Mouse (Mus musculus) cerebellum, adult 9-11 months (tissue): ENCODE results near the gene Ncor1.
"Not testable (repeated sequence)": the region's sequence is repeated elsewhere in the genome, so short reads cannot be mapped to it uniquely, and the experiment has no call there.

Experiments
- DNase-seq: peaks from one replicate; pipeline ENCODE4 v3.0.0; 2022

Gene Ncor1

GRCm38 (mm10) chr11:62458276-62458724, at the start of gene Ncor1, which contains the start of gene Pigl:
TSS of gene Ncor1 (minus strand) at chr11:62458541.
TSS of gene Pigl (plus strand) at chr11:62458460.
- DNase-seq = peak; percentile 88

DNA sequence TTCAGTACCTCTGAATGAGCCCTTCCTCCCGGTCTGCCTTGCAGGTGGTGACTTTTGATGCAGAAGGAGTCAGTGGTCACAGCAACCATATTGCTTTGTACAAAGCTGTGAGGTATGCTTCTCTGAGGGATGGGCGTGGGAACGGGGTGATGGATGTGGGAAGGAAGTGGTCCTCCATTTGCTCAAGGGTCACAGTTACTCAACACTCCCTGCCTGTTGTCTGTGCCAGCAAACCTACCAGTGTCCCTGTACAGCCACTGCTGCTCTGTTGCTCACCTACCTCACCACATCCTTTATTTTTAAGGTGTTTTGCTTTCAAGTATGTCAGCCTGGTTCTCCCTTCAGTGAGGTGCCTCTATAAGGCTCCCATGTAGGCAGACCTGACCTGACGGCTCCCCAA, 49.3 kb upstream of the Ncor1 start:
- DNase-seq = no peak

- no peak for DNase-seq
These were observed 42.2 kb upstream of the Ncor1 start for GRCm38 (mm10) chr11:62500529-62500928.

DNA sequence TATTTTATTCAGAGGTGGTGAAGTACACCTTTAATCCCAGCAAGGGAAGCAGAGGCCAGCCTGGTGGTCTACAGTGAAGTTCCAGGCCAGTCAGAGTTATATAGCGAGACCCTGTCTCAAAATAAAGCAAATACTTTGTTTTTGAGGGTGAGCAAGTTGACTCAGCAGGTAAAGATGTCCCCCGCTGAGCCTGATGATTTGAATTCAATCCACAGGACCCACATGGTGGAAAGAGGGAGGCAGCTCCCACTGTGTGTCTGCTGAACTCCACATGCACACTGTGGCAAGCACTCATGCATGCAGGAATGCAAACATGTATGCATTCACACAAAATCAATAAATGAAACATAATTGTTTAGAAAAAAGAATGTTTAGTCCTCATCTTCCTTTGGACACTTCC, 40.5 kb upstream of the Ncor1 start:
- no peak for DNase-seq

- DNase-seq = no peak
These were observed 38.8 kb upstream of the Ncor1 start for GRCm38 (mm10) chr11:62497181-62497580.

DNA sequence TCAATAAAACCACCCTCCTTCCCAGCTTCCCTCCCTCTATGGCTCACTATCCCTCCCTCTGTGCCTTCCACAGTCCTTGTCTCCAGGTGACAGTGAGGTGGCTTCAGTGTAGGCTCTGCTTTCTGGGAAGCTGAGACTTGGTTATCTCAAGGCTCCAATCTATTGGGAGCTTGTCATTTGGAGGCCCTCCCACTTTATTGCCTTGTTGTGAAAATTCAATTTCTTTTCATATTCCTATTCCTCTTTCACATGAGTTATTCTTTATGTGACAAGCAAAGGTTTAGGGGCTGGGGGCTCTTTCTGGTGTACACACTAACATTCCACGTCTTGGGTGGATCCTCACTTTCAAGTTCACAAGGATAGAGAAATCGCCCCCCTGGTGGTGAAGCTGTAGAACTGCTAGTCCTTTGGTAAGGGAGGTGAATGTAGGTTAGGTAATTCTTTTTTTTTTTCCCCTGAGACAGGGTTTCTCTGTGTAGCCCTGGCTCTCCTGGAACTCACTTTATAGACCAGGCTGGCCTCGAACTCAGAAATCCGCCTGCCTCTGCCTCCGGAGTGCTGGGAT, 37.9 kb upstream of the Ncor1 start:
- no peak for DNase-seq

DNA sequence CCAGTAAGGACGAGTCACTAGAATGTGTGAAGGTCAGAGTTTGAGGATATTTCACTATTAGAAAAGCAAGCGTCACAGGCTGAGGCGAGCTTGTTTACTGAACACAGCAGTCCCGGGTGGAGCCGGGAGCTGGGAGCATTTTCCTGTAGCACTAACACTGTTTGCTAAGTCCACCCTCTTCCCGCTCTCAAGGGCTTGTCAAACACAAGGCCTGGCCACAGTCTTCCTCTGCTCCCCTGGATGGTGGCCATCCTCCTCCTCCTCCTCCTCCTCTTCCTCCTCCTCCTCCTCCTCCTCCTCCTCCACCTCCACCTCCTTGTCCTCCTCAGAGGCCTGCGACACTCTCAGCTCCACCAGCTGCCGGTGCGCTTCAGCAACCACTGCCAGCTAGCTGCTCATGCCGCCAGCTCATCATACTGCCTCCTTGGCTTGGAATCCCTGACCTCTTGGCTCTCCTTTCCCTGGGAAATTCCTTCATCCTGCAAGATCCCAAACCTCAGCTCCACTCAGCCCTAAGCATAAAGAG, 37.0 kb upstream of the Ncor1 start:
- DNase-seq = no peak

DNA sequence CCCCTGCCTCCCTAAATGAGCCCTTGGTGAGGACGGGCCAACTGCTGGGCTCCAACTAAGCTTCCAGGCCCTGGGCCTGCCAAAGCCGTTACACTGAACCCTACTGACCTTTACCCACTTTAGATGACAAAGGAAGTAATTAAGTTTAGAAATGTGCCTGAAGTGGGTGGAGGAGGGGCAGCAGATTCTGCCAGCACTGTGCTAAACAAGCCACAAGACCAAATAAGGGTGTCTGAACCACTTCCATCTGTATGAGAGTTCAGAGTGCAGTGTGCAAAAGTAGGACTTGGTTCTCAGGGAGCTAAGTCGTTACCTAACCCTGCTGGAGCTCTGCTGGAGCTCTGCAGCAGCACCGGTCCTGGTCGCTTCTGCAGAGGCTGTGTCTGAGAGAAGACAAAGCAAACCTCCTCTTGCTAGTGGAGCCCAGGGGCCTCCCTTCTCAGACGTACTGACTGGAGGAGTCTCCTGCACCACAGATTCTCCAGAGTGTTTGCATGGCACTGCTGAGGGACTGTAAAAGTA, 36.5 kb upstream of the Ncor1 start:
- no peak for DNase-seq

DNA sequence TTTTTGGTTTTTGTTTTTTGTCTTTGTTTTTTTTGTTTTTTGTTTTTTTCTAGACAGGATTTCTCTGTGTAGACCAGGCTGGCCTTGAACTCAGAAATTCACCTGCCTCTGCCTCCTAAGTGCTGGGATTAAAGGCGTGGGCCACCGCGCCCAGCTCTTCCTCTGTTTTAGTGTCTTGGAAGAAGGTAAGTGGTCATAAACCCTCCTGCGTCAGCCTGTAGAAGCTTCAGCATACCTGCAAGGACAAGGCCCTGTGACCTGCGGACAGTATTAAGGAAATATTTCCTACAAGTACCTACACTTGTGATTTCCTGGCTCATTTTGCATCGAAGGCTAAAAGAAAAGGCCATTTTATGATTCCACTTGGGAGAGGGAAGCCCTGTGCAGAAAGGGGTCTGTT, 35.4 kb upstream of the Ncor1 start:
- DNase-seq = no peak

DNA sequence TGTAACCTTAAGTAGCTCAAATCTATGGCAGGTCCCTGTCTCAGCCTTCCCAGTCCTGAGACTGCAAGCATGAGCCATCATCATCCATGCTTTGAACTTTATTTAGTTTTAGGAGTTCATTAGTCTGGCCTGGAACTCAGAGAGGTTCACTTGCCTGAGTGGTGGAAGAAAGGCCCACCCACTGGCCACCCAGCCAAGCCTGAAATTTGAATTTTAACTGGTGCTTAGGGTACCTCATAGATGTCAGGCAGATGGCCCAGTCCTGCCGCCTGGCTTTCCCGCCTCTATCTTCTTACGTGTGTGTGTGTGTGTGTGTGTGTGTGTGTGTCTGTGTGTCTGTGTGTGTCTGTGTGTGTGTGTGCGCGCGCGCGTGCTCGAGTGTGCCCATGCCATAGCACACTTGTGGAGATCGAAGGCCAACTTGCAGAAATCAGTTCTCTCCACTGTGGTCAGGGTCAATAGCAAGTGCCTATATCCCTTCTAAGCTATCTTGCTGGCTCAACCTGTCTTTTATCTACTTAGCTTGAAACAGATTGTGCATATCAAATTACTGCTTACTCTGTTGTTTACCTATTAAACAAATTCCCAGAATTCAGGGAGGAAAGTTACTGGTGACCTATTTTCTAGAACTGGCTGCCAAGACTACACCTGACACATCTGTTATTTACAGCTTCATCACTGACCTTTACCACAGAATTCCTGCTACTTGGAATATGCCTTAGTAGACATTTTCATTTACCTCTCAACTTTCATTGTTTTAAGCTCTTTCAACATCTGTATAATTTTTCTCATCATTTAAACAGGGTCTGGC, 29.4 kb upstream of the Ncor1 start:
- DNase-seq = no peak

- DNase-seq = no peak
These were observed 28.6 kb upstream of the Ncor1 start for GRCm38 (mm10) chr11:62486949-62487348.

DNA sequence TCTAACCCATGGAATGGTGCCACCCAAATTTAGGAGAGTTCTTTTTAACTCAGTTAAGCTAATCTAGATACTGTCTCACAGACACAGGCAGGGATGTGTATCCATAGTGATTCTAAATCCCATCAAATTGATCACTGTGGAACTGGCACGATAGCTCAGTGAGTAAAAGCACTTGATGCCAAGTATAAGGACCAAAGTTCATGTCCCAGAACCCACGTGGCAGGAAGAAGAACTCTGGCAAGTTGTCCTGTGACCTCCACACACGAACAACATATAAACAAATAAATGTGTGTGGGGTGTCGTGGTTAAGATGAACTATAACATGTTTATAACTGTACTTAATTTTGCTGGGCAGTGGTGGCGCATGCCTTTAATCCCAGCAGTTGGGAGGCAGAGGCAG, 21.2 kb upstream of the Ncor1 start:
- DNase-seq = no peak

GRCm38 (mm10) chr11:62478931-62479330, 20.6 kb upstream of the Ncor1 start:
- no peak for DNase-seq

DNA sequence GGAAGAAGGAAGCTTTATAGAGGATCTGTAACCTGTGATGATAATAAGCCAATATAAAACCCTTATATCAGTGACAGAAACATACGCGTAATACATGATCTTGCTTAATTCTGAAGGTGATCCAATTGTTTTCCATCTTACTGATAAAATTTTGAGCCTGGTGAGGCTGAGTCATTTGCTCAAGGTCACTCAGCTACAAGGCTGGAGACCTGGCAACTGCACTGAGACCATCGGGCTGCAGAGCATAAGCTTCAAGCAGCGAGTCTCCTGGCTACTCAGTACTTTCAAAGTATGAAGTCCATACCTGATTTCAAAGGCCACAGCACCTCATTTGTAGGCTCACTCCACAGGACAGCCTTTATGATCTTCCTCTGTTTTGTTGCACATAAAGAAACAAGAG, 17.8 kb upstream of the Ncor1 start:
- DNase-seq = no peak

- no peak for DNase-seq
These were observed 15.2 kb upstream of the Ncor1 start for GRCm38 (mm10) chr11:62473516-62473915.

GRCm38 (mm10) chr11:62470451-62470850, 12.1 kb upstream of the Ncor1 start:
- DNase-seq = no peak

- DNase-seq = not testable (repeated sequence)
These were observed 8.9 kb upstream of the Ncor1 start for GRCm38 (mm10) chr11:62467289-62467688.

GRCm38 (mm10) chr11:62466546-62466945, 8.2 kb upstream of the Ncor1 start:
- DNase-seq = no peak

DNA sequence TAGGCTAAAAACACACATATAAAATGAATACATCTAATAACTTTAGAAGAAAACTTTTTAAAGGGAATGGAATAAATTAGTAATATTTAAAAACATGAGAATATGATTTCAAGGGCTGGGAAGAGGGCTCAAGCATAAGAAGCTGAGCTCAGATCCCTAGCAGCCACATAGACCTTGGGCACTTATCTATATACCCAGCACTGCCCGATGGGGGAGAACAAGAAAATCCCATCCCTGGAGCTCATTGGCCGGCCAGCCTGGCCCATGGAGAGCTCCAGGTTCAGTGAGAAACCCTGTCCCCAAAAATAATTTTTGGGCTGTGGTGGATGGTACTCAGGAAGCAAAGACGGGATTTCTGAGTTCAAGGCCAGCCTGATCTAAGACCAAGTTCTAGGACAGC, 7.5 kb upstream of the Ncor1 start:
- DNase-seq = no peak

DNA sequence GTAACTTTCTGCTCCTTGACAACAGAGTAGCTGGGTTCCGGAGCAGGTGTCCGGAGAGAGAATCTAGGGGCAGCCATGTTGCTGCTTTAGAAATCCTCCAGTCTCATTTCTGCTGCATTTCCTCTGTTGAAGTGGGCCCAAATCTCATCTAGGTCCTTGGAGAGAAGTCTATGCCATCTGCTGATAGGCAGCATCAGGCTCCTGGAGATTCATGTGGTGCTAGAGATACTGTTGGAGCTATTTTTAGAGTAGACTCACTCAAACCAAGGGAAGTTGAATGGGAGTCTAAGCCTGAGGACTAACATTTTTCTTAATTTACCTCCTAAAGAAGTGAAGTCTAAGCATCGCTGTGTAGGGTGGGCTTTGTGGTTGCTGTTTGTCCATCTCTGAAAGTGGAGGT, 6.4 kb upstream of the Ncor1 start:
- no peak for DNase-seq

DNA sequence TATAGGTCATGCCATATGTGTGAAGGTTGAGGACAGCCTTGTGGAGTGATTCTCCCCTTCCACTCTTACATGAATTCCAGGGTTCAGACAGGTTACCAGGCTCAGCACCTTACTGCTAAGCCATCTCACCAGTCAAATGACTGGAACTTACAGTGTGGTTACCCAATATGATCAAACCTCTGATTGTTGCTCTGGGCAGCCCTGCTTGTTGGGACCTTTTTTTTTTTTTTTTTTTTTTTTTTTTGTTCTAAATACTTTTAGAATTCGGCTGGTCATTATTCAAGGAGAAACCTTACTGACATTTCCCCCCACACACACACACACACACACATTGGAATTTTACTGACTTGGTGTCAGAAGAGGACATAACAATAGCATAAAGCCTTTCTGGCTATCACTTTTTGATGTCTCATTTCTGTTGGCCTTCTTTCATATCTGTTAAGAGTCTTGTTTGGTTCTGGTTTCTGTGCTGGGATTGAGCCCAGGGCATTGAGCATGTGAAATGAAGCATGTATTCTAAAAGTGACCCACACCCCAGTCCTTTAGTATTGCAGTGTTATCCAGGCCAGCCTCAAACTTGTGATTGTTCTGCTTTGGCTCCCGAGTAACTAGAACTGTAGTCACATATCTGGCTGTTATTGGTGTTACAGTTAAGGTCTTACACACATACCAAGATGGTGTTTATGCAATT, 5.0 kb upstream of the Ncor1 start:
- no peak for DNase-seq

GRCm38 (mm10) chr11:62462529-62462928, 4.2 kb upstream of the Ncor1 start:
- DNase-seq = not testable (repeated sequence)

DNA sequence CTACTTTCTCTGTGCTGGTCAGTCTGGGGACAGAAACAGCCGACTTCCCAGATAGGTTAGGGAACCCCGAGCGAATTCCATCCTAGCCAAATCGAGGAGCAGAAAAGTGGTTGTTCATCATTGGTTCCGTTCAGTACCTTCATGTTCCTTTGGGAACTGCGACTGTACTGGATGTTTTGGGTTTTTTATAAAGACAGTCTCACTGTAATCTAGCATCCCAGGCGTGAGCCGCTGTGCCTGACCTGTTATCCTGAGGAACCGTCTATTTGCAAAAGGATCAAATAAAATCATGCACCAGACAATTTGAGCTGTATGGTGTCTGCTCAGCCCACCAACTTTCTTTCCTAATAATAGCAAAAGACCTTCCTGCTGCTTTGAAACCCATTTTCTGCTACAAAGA, 439 bp upstream of the Ncor1 start:
- DNase-seq = no peak

GRCm38 (mm10) chr11:62457891-62458270, 460 bp downstream of the Ncor1 start:
- peak; percentile 30 for DNase-seq
